Mouse (Mus musculus) midbrain, embryonic 12.5 days (tissue): ENCODE measurements around the gene Gm8797. TPM values are rescaled to one million over a fixed set of nuclear protein-coding genes. Genes with fewer than 3 reads are reported as not detected.
"Not testable (repeated sequence)": the region's sequence is repeated elsewhere in the genome, so short reads cannot be mapped to it uniquely, and the experiment has no call there.

Experiments
- ATAC-seq: fragments of 200-750 bp; cut with Nextera tagmentation; 2 replicates; pipeline ENCODE4 v1.8.0; 2017; ENCODE audit warnings: low read depth, moderate TSS enrichment, moderate library complexity; ENCODE audit not compliant: low FRiP score
- H3K27ac ChIP-seq: fragments of 300-500 bp; sonication (generic); replicated peaks from 2 replicates; pipeline ENCODE4 v1.5.1; 2016; ENCODE audit warnings: mild to moderate bottlenecking
- H3K27me3 ChIP-seq: fragments of 300-500 bp; sonication (generic); 2 replicates; pipeline ENCODE4 v1.6.1; 2016; ENCODE audit warnings: mild to moderate bottlenecking
- H3K36me3 ChIP-seq: fragments of 300-500 bp; sonication (generic); 2 replicates; pipeline ENCODE4 v1.6.1; 2016
- H3K4me1 ChIP-seq: fragments of 300-500 bp; sonication (generic); 2 replicates; pipeline ENCODE4 v1.6.1; 2016
- H3K4me2 ChIP-seq: fragments of 300-500 bp; sonication (generic); replicated peaks from 2 replicates; pipeline ENCODE4 v1.6.1; 2016; ENCODE audit warnings: mild to moderate bottlenecking, moderate library complexity
- H3K4me3 ChIP-seq: fragments of 300-500 bp; sonication (generic); 2 replicates; pipeline ENCODE4 v1.5.1; 2016; ENCODE audit warnings: mild to moderate bottlenecking
- H3K9ac ChIP-seq: fragments of 300-500 bp; sonication (generic); replicated peaks from 2 replicates; pipeline ENCODE4 v1.6.1; 2016; ENCODE audit warnings: mild to moderate bottlenecking, moderate library complexity
- H3K9me3 ChIP-seq: fragments of 300-500 bp; sonication (generic); 2 replicates; pipeline ENCODE4 v1.6.1; 2016; ENCODE audit warnings: mild to moderate bottlenecking
- WGBS: fragments of 180-500 bp; shearing (Covaris S2); methylation state at CpG from one replicate; pipeline ENCODE4 v1.1.7; 2016; 5-methylcytosine and 5-hydroxymethylcytosine counted together
- polyA plus RNA-seq: library from polyadenylated mRNA; unstranded; fragments of >200 nt; fragmentation: Nextera tagmentation; extraction: Ambion mirVana; gene quantifications from 2 replicates; pipeline ENCODE4 v1.2.1, GENCODE M21; 2016

Gm8797 gene
- polyA plus RNA-seq: 18.6 and 20.3 TPM in 2 replicates

DNA sequence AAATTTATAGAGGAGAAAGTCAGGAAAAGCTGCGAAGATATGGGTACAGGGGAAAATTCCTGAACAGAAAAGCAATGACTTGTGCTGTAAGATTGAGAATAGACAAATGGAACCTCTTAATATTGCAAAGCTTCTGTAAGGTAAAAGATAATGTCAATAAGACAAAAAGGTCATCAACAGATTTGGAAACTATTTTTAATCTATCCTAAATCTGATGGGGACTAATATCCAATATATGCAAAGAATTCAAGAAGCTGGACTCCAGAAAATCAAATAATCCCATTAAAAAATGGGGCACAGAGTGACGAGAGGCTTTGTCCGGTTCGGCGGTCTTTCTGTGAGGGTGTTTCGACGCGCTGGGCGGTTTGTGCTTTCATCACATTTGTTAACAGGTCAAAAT is at the start of gene Gm8797:
Gene Gm8797, plus strand, starts transcription at position 301 of the 400 bp plus-strand sequence.
- not testable (repeated sequence) for H3K27ac ChIP-seq, H3K4me2 ChIP-seq, H3K4me1 ChIP-seq, H3K27me3 ChIP-seq, ATAC-seq, H3K4me3 ChIP-seq, H3K36me3 ChIP-seq, H3K9ac ChIP-seq, H3K9me3 ChIP-seq
- 90% methylated on average over 9 of the region's 9 CpGs for WGBS

- no peak overlapping the region for H3K9ac ChIP-seq
- no peaks in the 10 kb centered on the region for H3K9me3 ChIP-seq
- H3K27me3 ChIP-seq: no peaks in the 10 kb centered on the region
- H3K4me1 ChIP-seq: no peaks in the 10 kb centered on the region
- no peak overlapping the region for H3K4me3 ChIP-seq
- no peak for ATAC-seq
- H3K4me2 ChIP-seq: no peak overlapping the region
- no peaks in the 10 kb centered on the region for H3K36me3 ChIP-seq
- no peak overlapping the region for H3K27ac ChIP-seq
Observed at GRCm38 (mm10) chr3:5714481-5714880, 36.1 kb upstream of the Gm8797 start.

GRCm38 (mm10) chr3:5732931-5733330 is 17.7 kb upstream of the Gm8797 start:
- Histone ChIP-seq H3K36me3 (no peaks in the 10 kb centered on the region), H3K4me2 (no peak overlapping the region), H3K4me3 (no peak overlapping the region), H3K9me3 (no peaks in the 10 kb centered on the region), H3K27me3 (no peaks in the 10 kb centered on the region), H3K4me1 (no peaks in the 10 kb centered on the region), H3K27ac (no peak overlapping the region), H3K9ac (no peak overlapping the region)
- no peak for ATAC-seq

DNA sequence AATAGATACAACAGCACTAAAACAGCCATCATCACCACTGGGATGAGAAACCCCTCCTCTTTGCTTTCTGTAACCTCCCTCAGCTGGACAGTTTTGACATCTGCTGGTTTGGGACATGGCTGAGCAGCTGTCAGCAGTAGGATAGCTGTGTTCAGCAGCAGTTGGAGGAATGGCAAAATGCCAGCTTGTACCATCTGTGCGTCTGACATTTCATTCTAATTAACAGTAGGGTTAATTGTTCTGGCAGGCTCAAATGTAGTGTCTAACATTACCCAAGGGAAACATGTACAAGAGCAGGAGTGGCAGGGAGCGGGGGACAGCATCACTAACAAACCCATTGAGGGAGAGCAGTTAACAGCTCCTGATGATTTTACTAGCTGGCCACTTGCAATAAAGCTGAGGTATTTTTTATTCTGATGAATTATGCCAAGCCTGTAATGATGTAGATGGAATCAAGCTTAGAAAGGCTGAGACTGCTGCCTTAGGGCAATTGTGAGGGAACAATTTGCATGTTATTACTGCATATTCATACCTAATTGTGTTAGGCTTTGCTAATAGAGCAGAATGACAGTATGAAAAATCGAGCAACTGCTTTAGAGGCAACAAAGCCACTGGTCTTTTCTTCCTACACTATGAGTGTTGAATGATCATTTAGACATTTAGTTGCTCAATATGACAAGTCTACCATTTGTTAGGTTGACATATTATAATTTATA is 4.3 kb downstream of the Gm8797 start:
- no peaks in the 10 kb centered on the region for H3K27me3 ChIP-seq
- H3K4me1 ChIP-seq: 0 out of 2 replicates have a peak, but pooled peaks cover 4% of the 10 kb centered on the region
- H3K4me2 ChIP-seq: 0 out of 2 replicates have a peak overlapping the region, but pooled peaks have one; percentile 18
- H3K9me3 ChIP-seq: no peaks in the 10 kb centered on the region
- H3K9ac ChIP-seq: no peak overlapping the region
- peak overlapping the region; percentile 63 for H3K27ac ChIP-seq
- WGBS: 34% methylated on average over 3 of the region's 3 CpGs
- H3K4me3 ChIP-seq: no peak overlapping the region
- peak; percentile 97 for ATAC-seq
- H3K36me3 ChIP-seq: no peaks in the 10 kb centered on the region

DNA sequence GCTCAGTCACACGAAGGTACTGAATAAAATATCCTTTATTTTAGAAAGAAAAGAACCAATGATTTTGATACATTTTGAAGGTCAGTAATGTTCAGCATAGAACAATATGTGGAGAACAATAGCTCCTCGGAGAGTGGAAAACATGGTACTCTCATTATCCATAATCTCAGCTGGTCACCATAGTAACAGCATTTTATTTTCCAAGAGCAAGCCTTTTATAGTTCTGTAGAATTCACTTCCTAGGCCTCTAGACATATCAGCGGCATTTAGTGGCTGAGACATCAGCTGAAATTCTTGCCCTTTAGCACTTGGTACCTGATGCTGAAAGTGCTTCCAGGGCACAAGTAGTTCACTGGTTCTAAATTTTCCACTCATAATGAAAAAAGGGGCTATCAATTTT is 15.7 kb downstream of the Gm8797 start:
- Histone ChIP-seq H3K36me3 (no peaks in the 10 kb centered on the region), H3K9me3 (no peaks in the 10 kb centered on the region), H3K27me3 (no peaks in the 10 kb centered on the region), H3K27ac (no peak overlapping the region), H3K4me1 (no peaks in the 10 kb centered on the region), H3K4me2 (no peak overlapping the region), H3K9ac (no peak overlapping the region), H3K4me3 (no peak overlapping the region)
- WGBS: 38% methylated on average over 3 of the region's 3 CpGs
- 0 out of 2 replicates have a peak, but pooled peaks have one; percentile 38 for ATAC-seq

DNA sequence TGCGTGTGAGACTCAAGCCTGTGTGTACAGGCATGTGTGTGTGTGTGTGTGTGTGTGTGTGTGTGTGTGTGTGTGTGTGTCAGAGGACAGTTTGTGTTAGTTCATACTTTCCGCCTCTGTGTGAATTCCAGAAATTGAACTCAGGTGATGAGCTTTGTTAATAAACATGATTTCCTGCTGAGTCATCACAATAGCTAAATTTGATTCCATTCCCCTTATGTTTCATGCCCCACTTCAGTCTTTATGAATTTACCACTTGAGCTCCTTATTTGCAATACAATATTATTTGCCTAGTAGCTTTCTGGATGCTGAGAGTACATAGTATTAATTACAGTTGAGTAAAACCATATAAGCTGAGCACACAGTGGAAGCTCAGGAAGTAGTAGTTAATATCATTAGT is 26.3 kb downstream of the Gm8797 start:
- no peaks in the 10 kb centered on the region for H3K4me1 ChIP-seq
- no peak for ATAC-seq
- 81% methylated on average over 2 of the region's 2 CpGs for WGBS

More for the DNA sequence above, 26.3 kb downstream of the Gm8797 start:
- no peak overlapping the region for H3K4me3 ChIP-seq
- no peak overlapping the region for H3K4me2 ChIP-seq
- no peak overlapping the region for H3K27ac ChIP-seq
- 0 out of 2 replicates have a peak, but pooled peaks cover 2% of the 10 kb centered on the region for H3K9me3 ChIP-seq
- no peaks in the 10 kb centered on the region for H3K36me3 ChIP-seq
- H3K9ac ChIP-seq: no peak overlapping the region
- H3K27me3 ChIP-seq: no peaks in the 10 kb centered on the region
